Mouse (Mus musculus) limb, embryonic 10.5 days (tissue): Measurements from ENCODE around the gene Egr2. TPM values are rescaled to one million over a fixed set of nuclear protein-coding genes. Genes with fewer than 3 reads are reported as not detected.

Experiments used
- DNase-seq: peaks from one replicate; pipeline ENCODE4 v3.0.0-alpha.2; 2017; ENCODE audit warnings: low spot score
- H3K27ac ChIP-seq: fragments of 300-500 bp; sonication (generic); 2 replicates; pipeline ENCODE4 v1.5.1; 2016; ENCODE audit warnings: mild to moderate bottlenecking
- H3K27me3 ChIP-seq: fragments of 300-500 bp; sonication (generic); 2 replicates; pipeline ENCODE4 v1.6.1; 2016; ENCODE audit warnings: low read depth, mild to moderate bottlenecking; ENCODE audit not compliant: poor library complexity, severe bottlenecking
- H3K36me3 ChIP-seq: fragments of 300-500 bp; sonication (generic); 2 replicates; pipeline ENCODE4 v1.6.1; 2016; ENCODE audit warnings: mild to moderate bottlenecking, moderate library complexity
- H3K4me1 ChIP-seq: fragments of 300-500 bp; sonication (generic); 2 replicates; pipeline ENCODE4 v1.6.1; 2016
- H3K4me3 ChIP-seq: fragments of 300-500 bp; sonication (generic); 2 replicates; pipeline ENCODE4 v1.5.1; 2016; ENCODE audit warnings: mild to moderate bottlenecking, moderate library complexity
- H3K9me3 ChIP-seq: fragments of 300-500 bp; sonication (generic); replicated peaks from 2 replicates; pipeline ENCODE4 v1.6.1; 2016; ENCODE audit warnings: mild to moderate bottlenecking
- WGBS: fragments of 180-500 bp; shearing (Covaris S2); methylation state at CpG from one replicate; pipeline ENCODE4 v1.1.7; 2016; 5-methylcytosine and 5-hydroxymethylcytosine counted together
- polyA plus RNA-seq: library from polyadenylated mRNA; unstranded; fragments of >200 nt; fragmentation: Nextera tagmentation; extraction: Ambion mirVana; gene quantifications from 2 replicates; pipeline ENCODE4 v1.2.1, GENCODE M21; 2016

Gene Egr2
- polyA plus RNA-seq, 1 experiment from 2014 or later: 0.05 TPM

- Histone ChIP-seq H3K4me1 (no peaks in the 10 kb centered on the region), H3K27ac (no peak overlapping the region), H3K9me3 (no peaks in the 10 kb centered on the region), H3K4me3 (no peak overlapping the region), H3K27me3 (no peaks in the 10 kb centered on the region), H3K36me3 (no peaks in the 10 kb centered on the region)
- WGBS: 92% methylated on average over 18 of the region's 18 CpGs
- no peak for DNase-seq
Measured at GRCm38 (mm10) chr10:67585873-67586610, 50.8 kb downstream of the Egr2 start.

Other genes with a start within 250 kb of the Egr2 start
- 79.7 and 82.2 TPM in 2 replicates for gene Ado, start 13.5 kb downstream of the Egr2 start, polyA plus RNA-seq